Mouse (Mus musculus) embryonic fibroblast, embryonic 13.5 days (primary cell): ENCODE measurements around the gene Carns1. TPM values are rescaled to one million over a fixed set of nuclear protein-coding genes. Genes with fewer than 3 reads are reported as not detected.

ENCODE experiments used
- H3K27ac ChIP-seq: 2 replicates; pipeline ENCODE4 v1.5.1; 2012; ENCODE audit warnings: low read length, control low read depth, inconsistent platforms; ENCODE audit not compliant: insufficient read depth
- H3K4me1 ChIP-seq: 2 replicates; pipeline ENCODE4 v1.6.1; 2011; ENCODE audit warnings: low read length; ENCODE audit not compliant: control insufficient read depth, insufficient read depth
- H3K4me3 ChIP-seq: 2 replicates; pipeline ENCODE4 v1.5.1; 2011; ENCODE audit warnings: mild to moderate bottlenecking, control low read depth, low read length; ENCODE audit not compliant: insufficient read depth
- CTCF ChIP-seq: IDR thresholded peaks from 2 replicates; pipeline ENCODE4 v1.5.1; 2011; ENCODE audit warnings: mild to moderate bottlenecking, control low read depth, low read length, moderate library complexity, borderline replicate concordance; ENCODE audit not compliant: insufficient read depth
- POLR2A ChIP-seq: IDR thresholded peaks from 2 replicates; pipeline ENCODE4 v1.6.1; 2011; ENCODE audit warnings: low read depth, mild to moderate bottlenecking, control low read depth, low read length, moderate library complexity
- polyA plus RNA-seq: library from polyadenylated mRNA; stranded (reverse); fragments of >200 nt; gene quantifications from 2 replicates; pipeline ENCODE4 v1.2.4, GENCODE M21; 2011; ENCODE audit warnings: low read depth; ENCODE audit not compliant: missing spikeins, insufficient read length

The Carns1 gene
- polyA plus RNA-seq, 1 experiment = 4.4 TPM

DNA sequence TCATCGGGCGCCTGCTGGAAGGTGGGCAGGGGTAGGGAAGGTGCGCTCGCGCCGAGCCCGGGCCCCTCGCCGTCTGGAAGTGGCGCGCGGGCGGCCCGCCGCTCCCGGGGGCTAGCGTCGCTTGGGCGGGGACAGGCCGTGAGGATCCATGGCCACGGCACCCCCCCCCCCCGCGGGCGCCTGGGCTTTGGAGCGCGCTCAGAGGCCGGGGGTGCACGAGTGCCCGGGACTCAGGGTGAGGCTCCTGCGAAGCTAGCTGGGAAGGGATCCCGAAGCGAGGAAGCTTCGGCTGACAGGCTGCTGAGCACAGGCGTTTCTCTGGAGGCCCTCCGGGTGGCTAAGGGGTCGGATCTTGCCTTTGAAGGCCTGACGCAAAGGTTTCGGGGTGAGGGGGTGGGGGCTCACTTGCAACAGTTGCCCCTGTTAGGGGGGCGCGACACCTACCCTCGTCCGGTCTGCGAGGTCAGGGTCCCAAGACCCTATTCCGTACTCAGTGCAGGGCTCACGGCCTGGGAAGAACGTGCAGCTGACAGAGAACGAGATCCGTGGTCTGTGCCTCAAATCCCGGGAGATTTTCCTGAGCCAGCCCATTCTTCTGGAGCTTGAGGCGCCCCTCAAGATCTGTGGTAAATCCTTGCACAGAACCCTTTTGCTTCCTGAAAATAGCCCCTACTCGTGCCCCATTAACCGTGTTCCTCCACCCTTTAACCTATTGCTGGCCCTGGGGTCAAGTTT, 17.1 kb upstream of the Carns1 start:
- Histone ChIP-seq H3K4me1 (peaks cover 19% of the 10 kb centered on the region), H3K27ac (peak overlapping the region; percentile 76), H3K4me3 (peak overlapping the region; percentile 94)
- TF ChIP-seq CTCF = no peak
- no peak for TF ChIP-seq POLR2A

DNA sequence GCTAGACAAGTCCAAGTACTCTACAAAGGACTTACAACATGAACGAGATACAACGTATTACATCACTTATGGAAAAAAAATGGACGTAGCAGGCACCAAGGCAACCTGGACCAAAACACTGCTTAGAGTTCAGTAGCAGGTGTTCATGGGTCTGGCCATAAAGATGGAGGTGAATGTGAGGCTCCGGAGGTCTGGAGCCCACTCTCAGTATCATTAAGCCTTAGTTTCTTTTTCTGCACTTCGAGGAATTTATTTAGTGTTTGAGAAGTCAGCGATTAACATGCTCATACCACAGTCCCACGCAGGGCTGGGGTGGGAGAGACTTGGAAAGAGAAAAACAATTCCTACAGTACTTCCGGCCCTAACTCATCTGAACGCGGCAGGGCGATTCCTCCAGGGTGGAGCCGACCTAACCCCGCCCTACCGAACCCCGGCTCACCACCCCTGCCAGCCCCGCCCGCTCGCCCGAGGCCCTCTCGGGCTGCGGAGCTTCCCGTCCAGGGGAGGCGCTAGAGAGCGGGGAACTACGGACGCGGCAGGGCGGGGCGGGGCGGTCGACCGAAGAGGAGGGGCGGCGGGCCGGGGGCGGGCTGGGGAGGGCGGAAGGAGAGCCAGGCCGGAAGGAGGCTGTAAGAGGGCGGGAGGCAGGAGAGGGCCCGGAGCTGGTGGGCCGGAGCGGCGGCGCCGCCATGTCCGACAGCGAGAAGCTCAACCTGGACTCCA, 16.4 kb upstream of the Carns1 start, which contains the start of gene Ppp1ca:
Gene Ppp1ca, plus strand, starts transcription at position 538 of the 723 bp plus-strand sequence.
- H3K4me1 ChIP-seq = peaks cover 18% of the 10 kb centered on the region

DNA sequence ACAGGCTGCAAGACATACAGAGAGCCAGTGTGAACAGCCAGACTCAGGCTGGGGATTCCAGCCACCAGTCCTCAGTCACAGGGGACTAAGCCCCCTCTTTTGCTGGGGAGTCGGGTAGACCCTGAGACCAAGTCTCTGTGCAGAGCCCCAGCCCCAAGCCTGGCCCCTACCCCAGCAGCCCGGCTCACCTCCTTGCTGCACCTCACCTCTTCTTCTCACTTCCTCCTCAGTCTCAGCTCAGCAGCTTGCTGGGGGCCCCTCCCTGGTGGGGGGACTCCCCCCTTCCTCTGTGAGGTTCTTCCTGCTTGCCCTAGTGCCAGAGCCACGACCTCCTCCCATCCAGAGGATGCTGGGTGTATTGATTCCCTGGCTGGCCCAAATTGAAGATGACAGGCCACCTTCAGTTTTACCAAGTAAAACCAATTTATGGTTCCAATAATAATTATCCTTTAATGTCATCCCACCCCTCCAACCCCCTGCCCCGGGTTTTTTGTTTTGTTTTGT, 15.6 kb upstream of the Carns1 start, which contains the start of gene Tbc1d10c:
Gene Tbc1d10c, minus strand, starts transcription at position 454 of the 504 bp plus-strand sequence.
- H3K4me1 ChIP-seq = peaks cover 10% of the 10 kb centered on the region
- peak within 1 kb of the TSS; percentile 94 for H3K4me3 ChIP-seq
- H3K27ac ChIP-seq = peak within 1 kb of the TSS; percentile 76
- TF ChIP-seq CTCF (no peak), POLR2A (no peak)

More for the DNA sequence above, 16.4 kb upstream of the Carns1 start, which contains the start of gene Ppp1ca:
- H3K27ac ChIP-seq = peak within 1 kb of the TSS; percentile 76
- peak within 1 kb of the TSS; percentile 94 for H3K4me3 ChIP-seq
- TF ChIP-seq CTCF (peak; percentile 47; the same call in 1 of the 2 replicates), POLR2A (peak; percentile 89)

DNA sequence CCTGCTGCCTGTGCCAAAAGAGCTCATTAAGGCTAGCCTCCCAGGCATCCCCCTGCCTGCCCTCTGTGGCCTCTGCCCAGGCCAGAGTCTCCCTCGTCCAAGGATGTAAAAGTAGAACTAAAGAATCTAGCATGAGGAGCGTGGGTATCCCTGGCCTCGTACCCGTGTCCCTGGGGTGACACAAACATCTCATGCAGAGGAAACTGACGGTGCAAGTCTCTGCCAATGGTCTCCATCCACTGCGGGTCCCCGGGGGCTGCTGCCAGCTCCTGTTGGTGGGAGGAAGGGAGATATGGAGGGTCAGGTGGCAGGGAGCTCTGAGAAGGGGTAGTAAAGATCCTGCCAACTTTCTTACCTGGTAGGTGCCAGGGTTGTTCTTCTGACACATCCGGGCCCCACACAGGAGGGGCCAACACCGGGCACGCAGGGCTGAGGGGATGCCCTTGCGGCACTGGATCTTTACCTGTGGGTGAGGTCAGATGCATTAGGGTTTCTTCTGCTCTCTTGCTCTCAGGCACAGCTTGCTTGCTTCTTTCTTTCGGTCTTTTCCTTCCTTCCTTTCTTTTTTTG, 13.9 kb upstream of the Carns1 start:
- Histone ChIP-seq H3K4me1 (peaks cover 13% of the 10 kb centered on the region), H3K27ac (no peak overlapping the region), H3K4me3 (no peak overlapping the region)
- TF ChIP-seq CTCF (no peak), POLR2A (no peak)

DNA sequence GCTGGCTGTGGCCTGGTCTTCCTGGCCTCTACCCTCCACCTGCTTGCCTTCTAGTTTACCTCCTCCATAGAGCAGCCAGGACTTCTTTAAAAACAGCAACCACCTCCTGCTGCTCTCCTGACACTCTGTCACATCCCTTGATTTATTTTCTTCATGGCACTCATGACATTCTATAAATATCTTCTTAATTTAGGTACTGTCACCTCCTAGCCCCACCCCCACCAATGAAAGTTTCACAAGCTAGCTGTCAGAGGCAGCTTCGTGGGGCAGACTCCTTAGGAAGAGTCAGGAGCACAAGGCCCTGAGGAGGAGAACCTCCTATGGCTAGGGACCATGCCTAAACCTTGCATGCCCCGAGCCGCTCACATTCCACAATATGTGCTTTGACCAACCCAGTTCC, 12.0 kb upstream of the Carns1 start:
- TF ChIP-seq CTCF = no peak
- TF ChIP-seq POLR2A = no peak
- H3K4me3 ChIP-seq = no peak overlapping the region
- peaks cover 7% of the 10 kb centered on the region; the same call in 1 of the 2 replicates for H3K4me1 ChIP-seq
- no peak overlapping the region for H3K27ac ChIP-seq

DNA sequence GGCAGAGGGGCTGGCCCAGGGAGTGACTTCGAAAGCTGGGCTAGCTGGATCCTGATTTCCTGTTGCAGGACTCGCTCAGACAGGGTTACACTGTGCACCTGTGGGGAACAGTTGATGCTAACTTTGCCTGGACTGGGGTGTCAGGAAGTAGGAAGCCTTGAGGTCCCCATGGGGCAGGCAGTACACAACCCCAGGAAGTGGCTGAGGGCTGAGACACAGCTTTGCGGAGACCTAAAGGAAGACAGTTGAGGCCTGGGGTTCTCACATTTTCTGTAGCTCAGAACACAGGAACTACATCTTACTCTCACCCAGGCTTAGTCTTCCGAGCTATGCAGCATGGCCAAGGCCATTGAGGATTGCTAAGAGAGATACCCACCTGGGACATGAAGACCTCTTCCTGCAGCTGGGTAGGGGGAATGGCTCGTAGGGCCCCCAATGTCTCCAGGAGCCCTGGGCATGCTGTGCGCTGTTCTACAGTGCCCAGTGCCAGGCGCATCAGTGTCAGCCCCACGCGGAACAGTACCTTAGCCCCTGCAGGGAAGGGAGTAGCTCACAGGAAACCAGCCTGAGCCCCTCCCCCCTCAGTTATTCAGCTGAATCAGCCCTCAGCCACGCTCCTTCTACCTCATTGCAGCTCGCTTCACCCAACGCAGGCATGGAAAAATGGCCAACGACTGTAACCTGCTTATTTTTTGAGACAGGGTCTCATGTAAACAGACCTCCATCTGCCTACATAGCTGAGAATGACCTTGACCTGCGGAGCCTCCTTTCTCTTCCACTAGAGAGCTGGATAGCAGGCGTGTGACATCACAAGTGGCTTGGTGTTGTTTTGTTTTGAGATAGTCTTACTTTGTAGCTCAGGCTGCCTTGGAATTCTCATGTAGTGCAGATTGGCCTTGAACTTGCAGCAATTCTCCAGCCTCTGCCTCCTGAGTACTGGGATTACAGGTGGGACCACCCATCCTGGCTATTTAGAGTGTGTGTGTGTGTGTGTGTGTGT, 10.0 kb upstream of the Carns1 start:
- no peak overlapping the region for H3K4me3 ChIP-seq
- 0 out of 2 replicates have a peak, but pooled peaks cover 3% of the 10 kb centered on the region for H3K4me1 ChIP-seq
- no peak overlapping the region for H3K27ac ChIP-seq
- TF ChIP-seq POLR2A (no peak), CTCF (no peak)

DNA sequence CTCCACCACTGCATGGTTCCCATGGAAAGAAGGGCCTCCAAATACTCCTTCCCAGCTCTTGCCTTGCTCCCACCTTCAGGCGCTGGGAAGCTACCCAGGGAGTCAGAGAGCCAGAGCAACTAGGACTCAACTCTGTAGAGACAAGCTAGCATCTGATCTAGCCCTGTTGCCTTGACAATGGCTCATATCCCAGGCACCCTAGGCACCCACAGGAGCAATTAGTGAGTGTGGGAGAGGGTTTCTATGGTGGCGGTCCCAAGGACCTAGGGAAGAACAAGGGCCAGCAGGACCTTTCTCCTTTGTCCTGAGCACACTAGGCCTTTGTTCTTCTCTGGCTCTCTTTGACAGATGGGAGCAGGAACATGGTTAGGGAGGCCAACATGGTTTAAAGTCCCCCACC, 8.4 kb upstream of the Carns1 start:
- no peak for TF ChIP-seq POLR2A
- no peak for TF ChIP-seq CTCF
- no peak overlapping the region for H3K4me3 ChIP-seq

DNA sequence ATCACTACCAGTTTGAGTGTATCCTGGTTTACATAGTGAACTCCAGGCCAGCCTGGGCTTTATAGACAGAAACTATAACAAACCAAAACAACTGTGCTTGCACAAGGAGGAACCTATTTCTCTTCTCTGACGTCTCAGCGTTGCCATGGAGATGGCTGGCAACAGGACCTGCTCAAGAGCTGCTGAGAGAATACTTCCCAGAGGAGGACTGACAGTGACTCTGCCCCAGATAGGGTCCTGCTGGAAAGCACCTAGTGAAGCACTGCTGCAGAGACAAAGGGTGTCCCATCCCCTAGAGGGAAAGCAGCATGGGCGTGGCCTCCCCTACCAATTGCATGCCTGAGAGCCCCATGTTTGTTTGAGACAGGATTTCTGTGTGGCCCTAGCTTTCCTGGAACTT, 6.6 kb upstream of the Carns1 start:
- no peak overlapping the region for H3K4me3 ChIP-seq
- H3K27ac ChIP-seq = no peak overlapping the region
- 0 out of 2 replicates have a peak, but pooled peaks cover 3% of the 10 kb centered on the region for H3K4me1 ChIP-seq
- no peak for TF ChIP-seq POLR2A
- no peak for TF ChIP-seq CTCF

More for the DNA sequence above, 8.4 kb upstream of the Carns1 start:
- Histone ChIP-seq H3K27ac (no peak overlapping the region), H3K4me1 (0 out of 2 replicates have a peak, but pooled peaks cover 3% of the 10 kb centered on the region)
